Mouse (Mus musculus) retina, embryonic 14.5 days (tissue): ENCODE data around the gene Vmn1r64.
"Not testable (repeated sequence)": the region's sequence is repeated elsewhere in the genome, so short reads cannot be mapped to it uniquely, and the experiment has no call there.

Experiments used
- DNase-seq: peaks from one replicate; pipeline ENCODE4 v3.0.0-alpha.2; 2015; ENCODE audit warnings: low spot score

Gene Vmn1r64

GRCm38 (mm10) chr7:5884442-5884841 lies at the start of gene Vmn1r64:
Vmn1r64 (minus strand) TSS chr7:5884542.
- no peak for DNase-seq

DNA sequence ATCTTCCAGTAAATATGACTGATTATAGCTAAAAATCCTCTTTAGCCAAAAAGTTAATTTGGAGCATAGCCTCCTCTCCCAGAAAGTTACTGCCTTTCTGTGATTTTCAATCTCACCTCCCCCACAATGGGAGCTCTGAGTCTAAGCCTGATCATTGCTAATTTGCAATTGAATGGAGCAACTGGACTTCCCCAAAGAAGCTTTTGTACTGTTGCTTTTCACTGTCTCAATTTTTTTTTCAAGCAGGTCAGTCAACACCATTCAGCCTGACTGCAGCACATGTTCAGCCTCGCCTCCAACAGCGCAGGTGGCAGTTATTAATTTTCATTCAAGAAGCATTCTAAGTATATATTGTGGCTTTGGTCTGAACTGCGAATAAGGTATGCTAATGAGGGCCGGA lies 14.9 kb upstream of the Vmn1r64 start:
- no peak for DNase-seq

DNA sequence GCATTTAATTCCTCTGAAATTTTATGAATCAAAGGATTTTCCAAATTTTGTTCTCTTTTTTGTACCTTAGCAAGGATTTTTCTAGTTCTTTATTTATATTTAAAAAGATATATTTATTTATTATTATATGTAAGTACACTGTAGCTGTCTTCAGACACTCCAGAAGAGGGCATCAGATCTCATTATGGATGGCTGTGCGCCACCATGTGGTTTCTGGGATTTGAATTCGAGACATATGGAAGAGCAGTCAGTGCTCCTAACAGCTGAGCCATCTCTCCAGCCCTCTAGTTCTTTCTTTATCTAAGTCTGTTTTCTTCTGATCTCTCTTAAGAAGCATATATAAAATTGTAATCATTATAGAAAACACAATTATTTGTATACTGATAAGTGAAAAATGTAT lies 12.9 kb upstream of the Vmn1r64 start:
- DNase-seq: not testable (repeated sequence)
